Mouse (Mus musculus): ENCODE results near the gene Grik2.
"Not testable (repeated sequence)": the region's sequence is repeated elsewhere in the genome, so short reads cannot be mapped to it uniquely, and the experiment has no call there.

Grik2 gene

DNA sequence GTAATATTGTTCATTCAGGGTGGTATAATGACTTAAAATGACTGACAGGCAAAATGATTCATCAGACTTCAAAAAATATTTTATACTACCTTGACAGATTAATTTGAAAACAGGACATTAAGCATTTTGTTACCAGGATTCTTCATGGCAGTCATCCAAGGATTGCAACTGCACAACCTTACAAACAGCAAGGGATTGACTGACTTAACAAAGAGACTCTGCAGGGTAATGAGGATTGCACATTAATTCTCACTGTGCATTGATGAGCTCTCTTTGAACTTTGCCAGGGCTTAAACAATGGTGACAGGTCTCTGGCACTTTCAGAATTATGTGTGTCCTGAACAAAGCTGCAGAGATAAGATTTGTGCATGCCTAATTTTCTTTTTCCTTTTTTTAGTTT is 466.2 kb downstream of the Grik2 start:
- no peak for DNase-seq (ENCODE audit: low spot score)

DNA sequence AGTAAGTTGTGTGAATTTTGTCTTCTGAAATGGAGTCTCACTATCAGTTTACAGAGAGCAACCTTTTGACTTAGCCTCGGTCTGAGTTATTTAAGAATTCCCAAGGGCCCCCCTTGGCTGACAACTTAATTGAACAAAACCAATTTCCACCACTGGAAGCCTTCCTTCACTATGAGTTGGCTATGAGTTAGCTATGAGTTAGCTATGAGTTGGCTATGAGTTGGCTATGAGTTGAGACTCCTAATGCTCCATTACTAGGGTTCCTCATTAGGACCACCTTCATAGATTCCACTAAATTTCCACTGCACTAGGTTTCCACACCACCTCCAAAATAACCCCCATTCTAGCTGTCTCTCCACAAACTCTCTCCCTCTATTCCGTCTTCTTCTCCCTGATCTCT is 468.7 kb downstream of the Grik2 start:
- DNase-seq (ENCODE audit: low spot score): no peak

DNA sequence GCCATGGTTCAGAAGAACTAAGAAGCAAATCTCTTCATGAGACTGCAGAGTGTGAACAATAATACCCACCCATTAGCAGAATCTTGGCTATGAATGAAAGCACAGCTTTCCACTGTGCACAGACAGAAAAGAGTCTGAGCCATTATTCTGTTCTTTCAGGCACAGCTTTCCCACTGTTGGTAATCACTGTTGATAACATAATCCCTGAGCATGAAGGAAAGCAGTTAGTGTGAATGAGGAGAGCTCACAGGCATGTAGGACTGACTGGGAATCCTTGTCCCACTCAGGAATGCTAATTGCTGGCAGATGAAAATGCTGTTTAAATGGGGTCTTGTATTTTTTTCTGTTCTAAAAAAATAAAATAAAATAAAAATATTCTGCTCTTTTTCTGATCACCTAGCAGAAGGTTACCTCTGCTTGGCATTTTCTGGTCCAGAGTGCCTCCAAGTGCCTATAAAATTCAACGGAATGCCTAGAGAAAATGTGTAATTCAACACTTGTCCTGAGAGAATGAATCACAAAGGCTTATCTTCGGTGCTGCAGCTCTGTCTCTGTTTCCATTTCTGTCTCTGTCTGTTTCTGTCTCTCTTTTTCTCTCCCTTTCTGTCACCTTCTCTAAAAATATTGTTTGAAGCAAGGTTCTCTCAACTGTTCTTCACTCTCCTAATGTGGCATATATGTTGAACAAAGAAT is 532.2 kb downstream of the Grik2 start:
- DNase-seq (ENCODE audit: low spot score): no peak

DNA sequence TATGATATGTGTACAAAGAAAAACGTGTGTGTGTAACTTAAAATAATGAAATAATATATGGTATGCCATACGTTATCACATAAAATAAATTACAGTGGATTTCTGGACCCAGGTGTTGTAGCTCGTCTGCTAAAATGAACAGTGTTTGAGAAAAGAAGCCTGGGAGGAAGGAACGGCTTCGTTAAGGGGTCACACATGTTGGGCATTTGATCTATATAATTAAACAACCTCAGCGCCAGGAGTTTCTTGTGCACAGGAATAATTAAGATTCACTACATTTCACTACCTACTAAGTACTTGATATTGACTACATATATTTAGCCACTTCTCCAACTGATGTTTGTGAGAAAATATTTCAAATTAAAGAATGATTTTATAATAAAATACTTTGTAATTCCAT is 551.2 kb downstream of the Grik2 start:
- not testable (repeated sequence) for DNase-seq (ENCODE audit: low spot score)

DNA sequence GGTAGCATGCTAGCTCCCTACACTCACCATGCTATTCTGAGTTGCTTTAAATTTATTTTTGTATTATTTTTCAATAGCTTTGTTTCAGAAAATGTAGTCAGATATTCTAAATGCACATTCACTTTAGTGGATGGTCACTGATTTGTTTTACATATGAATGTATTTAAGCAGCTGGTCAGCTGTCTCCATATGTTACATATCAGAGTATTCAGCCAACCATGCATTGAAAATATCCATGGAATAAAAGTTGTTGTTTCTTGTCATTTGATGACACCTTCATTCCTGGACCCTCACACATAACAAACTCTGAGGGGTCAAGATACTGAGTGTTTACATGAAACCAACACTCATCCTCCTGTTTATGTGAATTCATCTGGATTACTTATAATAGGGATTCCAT is 551.7 kb downstream of the Grik2 start:
- DNase-seq (ENCODE audit: low spot score): not testable (repeated sequence)

DNA sequence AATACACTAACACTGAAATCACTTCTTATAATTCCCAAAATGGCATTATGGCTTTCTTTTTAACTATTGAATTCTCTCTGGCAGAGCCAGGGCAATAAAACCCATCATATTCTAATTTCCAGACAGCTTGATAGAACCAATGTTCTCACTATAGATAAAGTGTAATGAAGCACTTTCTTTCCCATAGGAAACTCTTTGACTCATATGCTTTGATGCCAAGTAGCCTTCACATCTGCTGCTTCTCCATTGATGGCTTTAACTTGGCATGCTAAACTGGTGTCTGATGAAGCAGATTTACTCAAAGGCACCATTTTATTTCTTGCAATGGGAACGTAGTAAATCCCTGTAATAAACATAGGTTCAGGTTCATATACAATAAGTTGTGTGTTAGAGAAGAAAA is 568.5 kb downstream of the Grik2 start:
- no peak for DNase-seq (ENCODE audit: low spot score)

DNA sequence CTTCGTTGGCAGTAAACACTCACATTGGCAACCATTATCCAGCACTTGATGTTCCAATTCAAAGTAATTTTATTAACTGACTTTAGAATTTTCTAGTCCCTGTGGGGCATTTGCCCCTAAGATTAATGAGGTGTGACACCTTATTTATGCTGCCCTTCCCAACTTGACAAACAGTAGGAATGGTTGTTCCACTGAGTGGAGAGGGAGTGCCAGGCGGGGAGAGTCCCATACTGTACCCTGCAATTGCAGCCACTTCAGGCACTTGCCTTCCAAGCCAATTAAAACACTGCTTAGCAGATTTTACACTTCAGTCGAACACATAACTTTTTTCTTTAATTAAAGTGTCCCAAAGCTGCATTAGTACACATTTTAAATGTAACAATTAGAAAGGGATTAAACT is 568.9 kb downstream of the Grik2 start:
- no peak for DNase-seq (ENCODE audit: low spot score)

DNA sequence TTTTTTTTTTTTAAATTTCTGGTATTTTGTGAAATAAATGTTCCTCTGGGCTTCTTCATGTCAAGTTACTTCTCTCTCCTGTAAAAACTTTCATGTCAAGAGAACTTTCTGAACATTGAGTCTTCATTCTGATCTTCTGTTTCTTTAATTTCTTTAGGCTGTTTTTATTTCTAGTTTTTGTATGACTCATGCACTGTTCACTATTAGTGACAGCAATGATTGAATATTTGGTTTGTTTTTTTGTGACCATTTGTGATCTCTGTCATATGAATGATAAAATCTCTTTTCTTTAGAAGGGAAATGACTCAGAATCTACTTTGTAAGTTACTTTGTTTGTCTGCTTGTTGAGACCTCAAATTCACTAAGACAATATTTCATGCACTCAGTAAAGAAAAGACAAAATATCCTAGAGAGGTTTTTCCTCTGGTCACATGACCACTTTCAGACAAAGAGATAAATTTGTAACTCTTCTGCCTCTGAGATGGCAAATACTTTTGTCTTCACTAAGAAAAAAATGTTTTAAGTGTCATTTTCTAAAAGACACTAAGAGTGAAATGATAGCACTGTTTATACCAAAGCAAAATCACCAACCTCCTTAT is 596.7 kb downstream of the Grik2 start:
- DNase-seq (ENCODE audit: low spot score): no peak

DNA sequence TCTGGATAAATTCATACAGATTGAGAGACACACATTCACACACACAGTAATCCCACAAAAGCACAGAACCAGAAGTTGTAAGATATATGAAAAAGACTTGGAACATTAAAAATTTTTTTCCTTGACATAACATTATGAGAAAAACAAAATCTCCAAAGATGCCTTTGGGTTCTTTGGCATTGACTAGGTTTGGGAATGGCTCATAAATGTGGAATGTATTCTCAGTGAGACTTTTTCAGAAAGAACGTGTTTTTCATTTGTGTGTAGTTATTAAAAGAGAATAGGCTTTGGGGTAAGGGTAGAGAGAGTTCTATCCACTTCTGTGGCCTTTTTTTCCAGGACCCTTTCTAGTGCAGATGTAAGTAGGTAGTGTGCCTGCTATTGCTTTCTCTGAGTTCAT is 597.3 kb downstream of the Grik2 start:
- DNase-seq (ENCODE audit: low spot score): no peak

DNA sequence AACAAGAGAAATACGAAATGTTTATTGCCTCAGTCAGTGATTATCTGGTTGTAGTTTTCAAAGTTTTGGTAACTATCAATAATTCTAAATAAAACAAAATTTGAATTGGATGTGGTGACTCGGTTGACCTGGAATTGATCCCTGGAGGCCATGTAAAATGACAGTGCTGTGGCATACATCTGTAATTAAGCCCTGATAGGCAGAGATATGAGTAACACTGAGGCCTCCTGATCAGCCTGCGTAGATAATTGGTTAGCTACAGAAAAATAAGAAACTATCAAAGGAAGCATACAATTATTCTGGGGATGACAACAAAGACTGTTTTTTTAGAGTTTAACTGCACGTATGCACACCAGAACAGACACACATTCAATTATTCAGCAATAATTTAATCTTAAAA is 634.4 kb downstream of the Grik2 start:
- no peak for DNase-seq (ENCODE audit: low spot score)

DNA sequence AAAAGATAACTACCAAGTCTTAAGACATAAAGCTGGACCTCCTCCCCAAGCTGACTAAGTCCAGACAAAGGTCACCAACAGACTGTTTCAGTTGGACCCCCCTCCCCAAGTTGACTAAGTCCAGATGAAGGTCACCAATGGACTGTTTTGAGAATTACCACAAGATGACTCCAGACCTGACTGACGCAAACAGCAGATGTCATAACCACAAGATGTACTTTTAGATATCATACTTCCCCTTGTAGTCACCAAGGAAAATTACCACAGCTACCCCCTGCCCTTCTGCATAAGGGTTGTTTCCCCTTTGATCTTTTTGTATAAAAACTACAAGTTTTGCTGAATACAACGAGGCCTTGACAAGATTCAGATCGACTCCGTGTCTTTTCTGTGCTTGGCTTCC is 637.1 kb downstream of the Grik2 start:
- not testable (repeated sequence) for DNase-seq (ENCODE audit: low spot score)

DNA sequence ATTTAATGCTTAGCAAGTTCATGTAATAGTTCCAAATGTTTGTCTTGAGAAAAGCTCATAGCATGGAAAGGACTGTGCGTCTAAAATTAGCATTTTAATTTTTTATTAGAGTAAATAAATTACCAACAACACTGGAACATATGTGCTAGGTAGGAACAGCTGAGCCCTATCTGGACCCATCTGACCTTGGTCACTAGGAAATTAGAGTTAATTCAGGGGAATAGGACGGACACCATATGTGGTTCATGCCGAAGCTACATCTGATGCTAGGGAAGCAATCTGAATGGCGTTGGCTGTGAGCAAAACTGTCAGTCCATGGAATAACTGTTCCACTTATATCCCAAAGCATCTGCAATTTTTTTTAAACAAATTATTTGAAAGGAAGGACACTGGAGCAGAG is 638.9 kb downstream of the Grik2 start:
- no peak for DNase-seq (ENCODE audit: low spot score)

DNA sequence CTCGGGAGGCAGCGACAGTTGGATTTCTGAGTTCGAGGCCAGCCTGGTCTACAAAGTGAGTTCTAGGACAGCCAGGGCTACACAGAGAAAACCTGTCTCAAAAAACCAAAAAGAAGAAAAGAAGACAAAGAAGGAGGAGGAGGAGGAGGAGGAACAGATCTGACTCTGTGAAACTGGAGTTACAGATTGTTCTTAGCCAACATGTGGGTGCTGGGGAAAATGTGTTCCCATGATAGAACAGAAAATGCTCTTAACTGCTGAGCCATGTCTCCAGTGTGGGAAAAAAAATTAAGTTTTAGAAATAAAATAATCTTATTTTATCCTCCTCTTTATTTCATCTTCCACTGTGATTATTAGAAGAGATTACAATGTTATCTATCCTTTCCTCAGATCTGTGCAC is 645.9 kb downstream of the Grik2 start:
- no peak for DNase-seq (ENCODE audit: low spot score)

DNA sequence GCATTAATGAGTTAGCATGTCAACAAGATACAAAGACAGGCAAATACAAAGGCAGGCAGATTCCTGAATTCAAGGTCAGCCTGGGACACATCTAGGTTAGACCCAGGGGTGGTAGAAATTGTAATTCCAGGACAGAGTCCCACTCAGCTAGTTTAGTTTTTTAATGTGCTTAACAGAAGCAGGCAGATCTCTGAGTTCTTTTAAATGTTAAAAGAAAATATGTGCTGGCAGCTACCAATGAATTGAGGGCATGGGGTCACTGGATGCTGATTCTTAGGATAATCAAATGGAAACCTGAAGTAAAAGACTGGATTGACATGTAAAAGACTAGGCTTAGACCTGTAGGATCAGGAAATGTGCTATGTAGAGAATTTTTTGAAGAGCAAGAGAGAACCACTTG is 651.8 kb downstream of the Grik2 start:
- no peak for DNase-seq (ENCODE audit: low spot score)

DNA sequence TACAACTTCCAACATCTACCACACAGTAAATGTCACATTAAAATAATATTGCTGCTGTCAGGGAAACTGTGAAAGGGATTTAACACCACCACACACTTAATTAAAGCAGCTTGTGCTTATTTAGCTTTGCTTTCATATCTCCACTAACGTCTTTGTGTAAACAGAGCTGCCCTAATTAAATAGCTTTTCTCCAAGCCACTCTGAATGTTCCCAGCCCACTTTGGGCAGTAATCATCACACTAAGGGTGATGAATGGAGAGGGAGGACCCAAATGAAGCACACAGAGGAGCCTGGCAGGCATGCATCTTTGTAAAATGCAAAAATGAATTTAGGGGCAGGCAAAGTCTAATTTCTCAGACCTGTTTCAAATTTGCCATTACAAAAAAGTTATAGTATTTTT is 657.3 kb downstream of the Grik2 start:
- DNase-seq (ENCODE audit: low spot score): no peak

DNA sequence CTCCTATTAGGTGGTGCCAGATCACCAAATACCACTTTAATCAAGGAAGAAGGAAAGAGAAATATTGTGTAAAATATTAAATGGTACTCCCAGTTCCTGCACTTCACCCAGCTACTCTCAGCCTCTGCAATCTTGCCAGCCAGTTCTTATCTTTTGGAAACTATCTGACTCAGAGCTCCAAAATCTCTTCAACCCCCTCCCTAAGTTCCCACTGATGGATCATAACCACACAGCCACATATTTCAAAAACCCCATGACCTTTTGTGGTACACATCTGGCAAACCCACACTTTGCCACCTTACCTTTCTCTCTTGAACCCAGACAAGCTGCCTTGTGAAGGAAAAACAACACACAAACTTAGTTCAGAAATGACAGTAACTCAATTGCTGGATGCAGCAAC is 738.2 kb downstream of the Grik2 start:
- DNase-seq (ENCODE audit: low spot score): no peak

DNA sequence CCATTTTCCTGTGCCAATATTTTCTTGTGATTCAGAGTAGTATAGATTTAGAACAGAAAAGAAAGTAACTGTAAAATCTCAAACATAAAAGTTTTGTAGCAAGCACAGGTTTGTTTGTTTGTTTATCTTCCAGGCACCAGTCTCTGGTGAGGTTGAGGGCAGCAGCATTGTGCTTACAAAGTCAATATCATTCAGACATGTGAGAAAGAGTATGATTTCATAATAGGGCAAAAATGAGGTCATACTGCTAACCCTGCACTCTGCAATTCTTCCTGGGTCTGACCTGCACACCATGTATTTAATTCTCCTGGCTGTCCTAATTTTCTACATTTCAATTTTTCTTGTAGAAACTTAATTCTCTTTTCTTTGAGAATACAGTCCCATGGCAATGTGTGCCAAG is 739.2 kb downstream of the Grik2 start:
- DNase-seq (ENCODE audit: low spot score): no peak

Measured in ovary, postnatal 10 days (tissue).